31 mouse cellular contexts compared by ENCODE assay signal in the genomic region with DNA sequence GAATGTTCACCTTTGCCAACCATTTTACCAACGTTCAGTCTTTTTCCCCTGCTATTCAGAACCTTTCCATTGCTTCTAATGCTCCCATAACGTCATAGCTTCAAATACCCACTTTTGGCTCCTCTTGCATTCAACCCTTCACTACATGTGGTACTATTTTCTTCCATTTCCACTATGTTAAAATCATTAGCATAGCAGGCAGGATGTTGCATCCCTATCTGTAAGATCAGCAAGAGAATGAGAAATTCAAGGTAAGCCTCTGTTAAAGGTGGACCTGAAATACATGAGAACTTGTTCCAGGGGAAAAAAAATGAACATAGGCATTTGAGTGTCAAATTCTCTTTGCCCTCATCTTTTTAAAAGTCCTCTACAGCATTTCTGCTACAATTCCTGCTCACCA.
"Had no signal": no experiment of that assay in that cellular context is flagged by ENCODE, and none has a peak within 500 bp of the region (broad histone marks: within the 10 kb centered on the region; RNA-seq: fewer than 3 reads in every experiment).

No protein-coding gene starts in this region.

- H3K27ac ChIP-seq: limb, embryonic 10.5 days; limb, embryonic 12.5 days; limb, embryonic 13.5 days; limb, embryonic 15.5 days; liver, embryonic 12.5 days; liver, embryonic 13.5 days; liver, embryonic 14.5 days; liver, embryonic 15.5 days; lung, embryonic 15.5 days; macrophage; midbrain, embryonic 10.5 days; midbrain, embryonic 12.5 days; midbrain, embryonic 13.5 days; midbrain, embryonic 15.5 days had no signal

- H3K4me2 ChIP-seq: limb, embryonic 12.5 days; limb, embryonic 13.5 days; limb, embryonic 15.5 days; liver, embryonic 11.5 days; liver, embryonic 12.5 days; liver, embryonic 13.5 days; liver, embryonic 15.5 days; lung, embryonic 14.5 days; lung, embryonic 15.5 days; midbrain, embryonic 11.5 days; midbrain, embryonic 12.5 days; midbrain, embryonic 13.5 days; midbrain, embryonic 15.5 days had no signal

- H3K36me3 ChIP-seq: limb, embryonic 10.5 days; limb, embryonic 12.5 days; limb, embryonic 13.5 days; limb, embryonic 15.5 days; liver, embryonic 12.5 days; liver, embryonic 13.5 days; liver, embryonic 15.5 days; lung, embryonic 15.5 days; midbrain, embryonic 10.5 days; midbrain, embryonic 12.5 days; midbrain, embryonic 13.5 days; midbrain, embryonic 15.5 days had no signal

- H3K27me3 ChIP-seq: limb, embryonic 12.5 days; limb, embryonic 13.5 days; limb, embryonic 15.5 days; liver, embryonic 12.5 days; liver, embryonic 13.5 days; liver, embryonic 15.5 days; lung, embryonic 15.5 days; megakaryocyte, embryonic 14.5 days; midbrain, embryonic 12.5 days; midbrain, embryonic 13.5 days; midbrain, embryonic 15.5 days had no signal

- H3K9ac ChIP-seq: limb, embryonic 12.5 days; limb, embryonic 13.5 days; limb, embryonic 15.5 days; liver, embryonic 12.5 days; liver, embryonic 13.5 days; liver, embryonic 14.5 days; liver, embryonic 15.5 days; liver, postnatal 0 days; lung, embryonic 14.5 days; lung, embryonic 15.5 days; midbrain, embryonic 12.5 days; midbrain, embryonic 13.5 days; midbrain, embryonic 15.5 days had no signal

- H3K4me1 ChIP-seq: limb, embryonic 10.5 days; limb, embryonic 12.5 days; limb, embryonic 13.5 days; limb, embryonic 15.5 days; liver, embryonic 12.5 days; liver, embryonic 13.5 days; liver, embryonic 15.5 days; lung, embryonic 15.5 days; megakaryocyte, embryonic 14.5 days; midbrain, embryonic 10.5 days; midbrain, embryonic 12.5 days; midbrain, embryonic 13.5 days; midbrain, embryonic 15.5 days had no signal

- ATAC-seq: liver, embryonic 12.5 days; liver, postnatal 0 days; lung, postnatal 0 days; midbrain, embryonic 13.5 days; midbrain, embryonic 15.5 days; midbrain, embryonic 16.5 days had no signal

- H3K4me3 ChIP-seq: limb, embryonic 10.5 days; limb, embryonic 12.5 days; limb, embryonic 13.5 days; limb, embryonic 15.5 days; liver, embryonic 12.5 days; liver, embryonic 13.5 days; liver, embryonic 15.5 days; lung, embryonic 15.5 days; megakaryocyte, embryonic 14.5 days; midbrain, embryonic 10.5 days; midbrain, embryonic 12.5 days; midbrain, embryonic 13.5 days; midbrain, embryonic 15.5 days; myocyte had no signal

- H3K9me3 ChIP-seq: limb, embryonic 10.5 days; limb, embryonic 12.5 days; limb, embryonic 15.5 days; liver, embryonic 12.5 days; liver, embryonic 13.5 days; liver, embryonic 15.5 days; lung, embryonic 15.5 days; midbrain, embryonic 10.5 days; midbrain, embryonic 12.5 days; midbrain, embryonic 13.5 days; midbrain, embryonic 15.5 days had no signal

- DNase-seq: left cerebral cortex, postnatal 4 days; liver; liver, embryonic 13.5 days; liver, postnatal 0 days; lung, adult 18-20 months; lung, adult 2 months; lung, embryonic 14.5 days; lung, postnatal 10 days; lung, postnatal 14 days; lung, postnatal 36 days; lung, postnatal 4 days; midbrain, embryonic 14.5 days had no signal
